Mouse (Mus musculus) cerebellum, adult 2 months (tissue): Measurements from ENCODE around the gene Flnb. TPM values are rescaled to one million over a fixed set of nuclear protein-coding genes. Genes with fewer than 3 reads are reported as not detected.
A peak's percentile ranks its signal among the peaks of the same experiment; 100 is the strongest.

Experiments used
- DNase-seq, 2 experiments: peaks; one replicate each; pipeline ENCODE4 v3.0.0; 2021
- H3K27ac ChIP-seq: fragments of 200-500 bp; 2 replicates; pipeline ENCODE4 v1.5.1; 2012; ENCODE audit warnings: low read length, control low read depth, inconsistent platforms; ENCODE audit not compliant: insufficient read depth
- H3K27me3 ChIP-seq: fragments of 200-500 bp; 2 replicates; pipeline ENCODE4 v1.6.1; 2012; ENCODE audit warnings: inconsistent platforms, mild to moderate bottlenecking, low read length, moderate library complexity; ENCODE audit not compliant: control insufficient read depth, insufficient read depth
- H3K4me1 ChIP-seq: fragments of 200-500 bp; 2 replicates; pipeline ENCODE4 v1.6.1; 2011; ENCODE audit warnings: low read length; ENCODE audit not compliant: control insufficient read depth, insufficient read depth
- H3K4me3 ChIP-seq: fragments of 200-500 bp; replicated peaks from 2 replicates; pipeline ENCODE3; 2011; ENCODE audit warnings: mild to moderate bottlenecking, low read depth, low read length, control low read depth; ENCODE audit not compliant: insufficient read depth
- CTCF ChIP-seq: fragments of 200-500 bp; IDR thresholded peaks from 2 replicates; pipeline ENCODE4 v1.5.1; 2011; ENCODE audit warnings: low read depth, mild to moderate bottlenecking, control low read depth, low read length, moderate library complexity, borderline replicate concordance; ENCODE audit not compliant: insufficient read depth
- POLR2A ChIP-seq: fragments of 200-500 bp; IDR thresholded peaks from 2 replicates; pipeline ENCODE4 v1.6.1; 2011; ENCODE audit warnings: low read length, control low read depth, borderline replicate concordance; ENCODE audit not compliant: insufficient read depth
- WGBS: fragments of 180-500 bp; shearing (Covaris S2); methylation state at CpG from one replicate; pipeline ENCODE4 v1.1.7; 2018; 5-methylcytosine and 5-hydroxymethylcytosine counted together
- polyA plus RNA-seq: library from polyadenylated mRNA; depleted of rRNA; stranded (reverse); fragments of >200 nt; gene quantifications from 2 replicates; pipeline ENCODE4 v1.2.3, GENCODE M21; 2012

Flnb gene
- polyA plus RNA-seq, 1 experiment, result 33.0 TPM

GRCm38 (mm10) chr14:7943801-7944135 lies 126.0 kb downstream of the Flnb start:
- no peak for DNase-seq
- Histone ChIP-seq H3K27ac (peak overlapping the region; percentile 34; the same call in 1 of the 2 replicates), H3K27me3 (no peaks in the 10 kb centered on the region), H3K4me1 (peaks cover 10% of the 10 kb centered on the region; the same call in 1 of the 2 replicates), H3K4me3 (no peak overlapping the region)
- WGBS, result 28% methylated on average over 3 of the region's 3 CpGs
- no peak for TF ChIP-seq POLR2A
- no peak for TF ChIP-seq CTCF

GRCm38 (mm10) chr14:7944349-7945039 lies 126.7 kb downstream of the Flnb start:
- no peak for TF ChIP-seq POLR2A
- peak; percentile 17; the same call in 1 of the 2 replicates for TF ChIP-seq CTCF
- DNase-seq, result peak in 1 of 2 experiments; percentile 30
- Histone ChIP-seq H3K4me3 (no peak overlapping the region), H3K27ac (no peak overlapping the region), H3K27me3 (no peaks in the 10 kb centered on the region), H3K4me1 (peaks cover 8% of the 10 kb centered on the region; the same call in 1 of the 2 replicates)
- 64% methylated on average over 8 of the region's 8 CpGs for WGBS

- no peak for TF ChIP-seq POLR2A
- no peak for TF ChIP-seq CTCF
- DNase-seq, result no peak
- H3K27me3 ChIP-seq, result no peaks in the 10 kb centered on the region
- peaks cover 8% of the 10 kb centered on the region; the same call in 1 of the 2 replicates for H3K4me1 ChIP-seq
- WGBS, result 94% methylated on average over 5 of the region's 5 CpGs
- no peak overlapping the region for H3K4me3 ChIP-seq
- H3K27ac ChIP-seq, result no peak overlapping the region
These were observed 127.5 kb downstream of the Flnb start for GRCm38 (mm10) chr14:7945261-7945660.

GRCm38 (mm10) chr14:7951234-7951633 lies 133.5 kb downstream of the Flnb start:
- WGBS, result 95% methylated on average over 9 of the region's 9 CpGs
- TF ChIP-seq CTCF, result no peak
- no peak for TF ChIP-seq POLR2A
- no peaks in the 10 kb centered on the region for H3K27me3 ChIP-seq

GRCm38 (mm10) chr14:7952610-7953254 lies 135.0 kb downstream of the Flnb start:
- no peak for TF ChIP-seq POLR2A
- TF ChIP-seq CTCF, result no peak
- 45% methylated on average over 12 of the region's 12 CpGs for WGBS
- Histone ChIP-seq H3K4me3 (no peak overlapping the region), H3K27me3 (no peaks in the 10 kb centered on the region), H3K27ac (no peak overlapping the region), H3K4me1 (no peaks in the 10 kb centered on the region)
- DNase-seq, result no peak

More at GRCm38 (mm10) chr14:7951234-7951633, 133.5 kb downstream of the Flnb start:
- Histone ChIP-seq H3K4me1 (no peaks in the 10 kb centered on the region), H3K27ac (no peak overlapping the region), H3K4me3 (no peak overlapping the region)
- DNase-seq, result no peak

GRCm38 (mm10) chr14:7954071-7954471 lies 136.3 kb downstream of the Flnb start:
- Histone ChIP-seq H3K27me3 (no peaks in the 10 kb centered on the region), H3K27ac (no peak overlapping the region), H3K4me1 (no peaks in the 10 kb centered on the region), H3K4me3 (no peak overlapping the region)
- no peak for DNase-seq
- TF ChIP-seq POLR2A (no peak), CTCF (no peak)
- WGBS, result 60% methylated on average over 6 of the region's 6 CpGs

GRCm38 (mm10) chr14:7956427-7956826 lies 138.7 kb downstream of the Flnb start:
- no peak for DNase-seq
- Histone ChIP-seq H3K27me3 (no peaks in the 10 kb centered on the region), H3K27ac (no peak overlapping the region), H3K4me3 (no peak overlapping the region), H3K4me1 (peaks cover 4% of the 10 kb centered on the region; the same call in 1 of the 2 replicates)
- WGBS, result 84% methylated on average over 10 of the region's 10 CpGs
- no peak for TF ChIP-seq CTCF
- TF ChIP-seq POLR2A, result no peak

GRCm38 (mm10) chr14:7957049-7957448 lies 139.3 kb downstream of the Flnb start, which contains the start of gene Gm45521:
Gene Gm45521, plus strand, starts transcription at chr14:7957288.
- DNase-seq, result no peak
- TF ChIP-seq CTCF, result no peak
- no peak for TF ChIP-seq POLR2A
- H3K4me3 ChIP-seq, result no peak within 1 kb of the TSS
- 49% methylated on average over 9 of the region's 9 CpGs for WGBS
- no peak within 1 kb of the TSS for H3K27ac ChIP-seq
- no peaks in the 10 kb centered on the region for H3K27me3 ChIP-seq
- H3K4me1 ChIP-seq, result peaks cover 4% of the 10 kb centered on the region; the same call in 1 of the 2 replicates
